Mouse (Mus musculus) adrenal gland, postnatal 4 days (tissue): ENCODE results near the gene Bicc1. TPM values are rescaled to one million over a fixed set of nuclear protein-coding genes. Genes with fewer than 3 reads are reported as not detected.

Experiments used
- DNase-seq, 2 experiments: peaks; one replicate each; pipeline ENCODE4 v3.0.0; 2021 to 2022; ENCODE audit warnings: low spot score in 2 of 2, mixed read lengths in 2 of 2
- total RNA-seq, 2 experiments: library from RNA; stranded (reverse); gene quantifications; 2 replicates each; pipeline ENCODE4 v1.2.3; 2021

The Bicc1 gene
- total RNA-seq, 2 experiments from 2014 or later, result 33.7 to 53.9 TPM

GRCm38 (mm10) chr10:71160449-71160848 is 949 bp upstream of the Bicc1 start:
- no peak for DNase-seq

GRCm38 (mm10) chr10:71158940-71159675 is 392 bp downstream of the Bicc1 start:
- peak in 1 of 2 experiments; percentile 10 for DNase-seq

- no peak for DNase-seq
Measured at GRCm38 (mm10) chr10:71156569-71156968, 2.9 kb downstream of the Bicc1 start.

GRCm38 (mm10) chr10:71153610-71154009 is 5.9 kb downstream of the Bicc1 start:
- no peak for DNase-seq

GRCm38 (mm10) chr10:71153138-71153537 is 6.4 kb downstream of the Bicc1 start:
- DNase-seq, result no peak

- no peak for DNase-seq
Measured at GRCm38 (mm10) chr10:71150486-71150885, 9.0 kb downstream of the Bicc1 start.

- DNase-seq, result no peak
Measured at GRCm38 (mm10) chr10:71148951-71149603, 10.4 kb downstream of the Bicc1 start.

- no peak for DNase-seq
Measured at GRCm38 (mm10) chr10:71148226-71148625, 11.3 kb downstream of the Bicc1 start.

GRCm38 (mm10) chr10:71146681-71147615 is 12.6 kb downstream of the Bicc1 start:
- no peak for DNase-seq

- no peak for DNase-seq
Measured at GRCm38 (mm10) chr10:71145801-71146200, 13.7 kb downstream of the Bicc1 start.

- DNase-seq, result no peak
Measured at GRCm38 (mm10) chr10:71144191-71144590, 15.3 kb downstream of the Bicc1 start.

GRCm38 (mm10) chr10:71142568-71142967 is 16.9 kb downstream of the Bicc1 start:
- no peak for DNase-seq

GRCm38 (mm10) chr10:71140281-71140845 is 19.1 kb downstream of the Bicc1 start:
- no peak for DNase-seq

GRCm38 (mm10) chr10:71138852-71139197 is 20.7 kb downstream of the Bicc1 start:
- DNase-seq, result no peak

- DNase-seq, result no peak
Measured at GRCm38 (mm10) chr10:71138132-71138851, 21.2 kb downstream of the Bicc1 start.

- DNase-seq, result no peak
Measured at GRCm38 (mm10) chr10:71137606-71138005, 21.9 kb downstream of the Bicc1 start.

- DNase-seq, result no peak
Measured at GRCm38 (mm10) chr10:71131333-71131732, 28.2 kb downstream of the Bicc1 start.

- no peak for DNase-seq
Measured at GRCm38 (mm10) chr10:71130261-71130660, 29.2 kb downstream of the Bicc1 start.

- no peak for DNase-seq
Measured at GRCm38 (mm10) chr10:71127951-71128331, 31.6 kb downstream of the Bicc1 start.

GRCm38 (mm10) chr10:71127278-71127950 is 32.1 kb downstream of the Bicc1 start:
- no peak for DNase-seq
